Mouse (Mus musculus): ENCODE data around the gene Dennd1a. TPM values are rescaled to one million over a fixed set of nuclear protein-coding genes. Genes with fewer than 3 reads are reported as not detected.

Dennd1a gene
- polyA plus RNA-seq, 1 experiment from 2014 or later: 12.2 TPM

DNA sequence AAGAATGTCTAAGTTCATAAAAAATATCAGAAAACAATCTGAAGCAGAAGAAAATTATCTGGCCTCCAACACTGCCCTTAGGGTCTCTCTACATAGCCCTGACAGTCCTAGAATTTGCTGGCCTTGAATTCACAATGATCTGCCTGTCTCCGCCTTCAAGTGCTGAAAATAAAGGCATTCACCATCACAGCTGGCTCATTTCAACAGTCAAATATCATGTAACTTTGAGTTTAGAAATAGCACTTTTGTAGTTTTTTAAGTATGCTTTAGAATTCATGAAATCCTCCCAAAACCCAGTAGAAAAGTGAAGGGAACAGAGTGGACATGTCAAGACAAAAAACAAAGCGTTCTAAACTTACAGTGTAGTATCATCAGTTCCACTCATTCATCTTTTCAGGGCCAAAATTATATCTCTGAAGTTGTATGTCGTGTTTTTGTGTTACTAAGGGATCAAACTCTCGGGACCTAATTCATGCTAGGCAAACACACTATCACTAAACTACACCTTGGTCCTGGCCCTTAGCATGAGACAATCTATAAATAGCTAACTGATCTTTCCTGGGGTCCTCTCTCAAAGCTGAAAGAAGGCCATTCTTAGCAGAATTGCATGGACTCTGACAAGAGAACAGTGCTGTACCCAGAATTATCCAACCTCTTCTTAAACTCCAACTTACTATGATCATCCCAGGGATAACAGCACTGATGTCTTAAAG, 110.2 kb downstream of the Dennd1a start:
- no peak overlapping the region for H3K9ac ChIP-seq (replicated peaks; ENCODE audit: low read depth, low read length)
- H3K4me1 ChIP-seq (ENCODE audit: control insufficient read depth, insufficient read depth, low read length): peaks cover 6% of the 10 kb centered on the region
- H3K4me2 ChIP-seq (replicated peaks; ENCODE audit: low read depth, low read length): no peak overlapping the region
- no peak for ATAC-seq (ENCODE audit: insufficient number of reproducible peaks, insufficient read depth, low FRiP score, low read depth)
- 50% methylated on average over 4 of the region's 4 CpGs for WGBS
- H3K27ac ChIP-seq (ENCODE audit: low read length): no peak overlapping the region
- H3K4me3 ChIP-seq (ENCODE audit: low read depth, low read length): no peak overlapping the region
- no peaks in the 10 kb centered on the region for H3K27me3 ChIP-seq (ENCODE audit: control insufficient read depth, insufficient read depth, low read length)
- H3K36me3 ChIP-seq (ENCODE audit: control insufficient read depth, insufficient read depth, low read length): no peaks in the 10 kb centered on the region
- no peaks in the 10 kb centered on the region for H3K9me3 ChIP-seq (ENCODE audit: control insufficient read depth, low read depth, low read length)

DNA sequence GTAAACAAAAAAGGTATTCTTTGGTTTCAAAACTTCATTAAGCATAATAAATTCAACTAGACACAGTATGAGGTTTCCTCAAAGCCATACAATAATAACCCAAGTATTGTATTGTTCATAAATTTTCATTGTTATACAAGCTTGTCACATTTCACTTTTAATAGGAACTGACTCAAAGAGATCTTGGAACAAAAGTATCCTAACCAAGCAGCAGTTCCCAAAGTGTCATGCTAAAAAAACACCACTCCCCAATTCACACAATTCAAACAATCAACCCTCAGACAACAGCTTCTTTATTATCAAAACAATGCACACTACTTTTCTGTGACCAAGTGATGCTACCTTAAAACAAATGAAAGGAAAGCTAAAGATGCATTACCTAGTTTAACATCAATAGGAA, 111.9 kb downstream of the Dennd1a start:
- no peaks in the 10 kb centered on the region for H3K27me3 ChIP-seq (ENCODE audit: control insufficient read depth, insufficient read depth, low read length)
- ATAC-seq (ENCODE audit: insufficient number of reproducible peaks, insufficient read depth, low FRiP score, low read depth): no peak
- H3K27ac ChIP-seq (ENCODE audit: low read length): no peak overlapping the region
- H3K36me3 ChIP-seq (ENCODE audit: control insufficient read depth, insufficient read depth, low read length): no peaks in the 10 kb centered on the region
- H3K9me3 ChIP-seq (ENCODE audit: control insufficient read depth, low read depth, low read length): no peaks in the 10 kb centered on the region
- no peak overlapping the region for H3K4me3 ChIP-seq (ENCODE audit: low read depth, low read length)
- H3K4me2 ChIP-seq (replicated peaks; ENCODE audit: low read depth, low read length): no peak overlapping the region
- peaks cover 6% of the 10 kb centered on the region for H3K4me1 ChIP-seq (ENCODE audit: control insufficient read depth, insufficient read depth, low read length)
- no peak overlapping the region for H3K9ac ChIP-seq (replicated peaks; ENCODE audit: low read depth, low read length)

DNA sequence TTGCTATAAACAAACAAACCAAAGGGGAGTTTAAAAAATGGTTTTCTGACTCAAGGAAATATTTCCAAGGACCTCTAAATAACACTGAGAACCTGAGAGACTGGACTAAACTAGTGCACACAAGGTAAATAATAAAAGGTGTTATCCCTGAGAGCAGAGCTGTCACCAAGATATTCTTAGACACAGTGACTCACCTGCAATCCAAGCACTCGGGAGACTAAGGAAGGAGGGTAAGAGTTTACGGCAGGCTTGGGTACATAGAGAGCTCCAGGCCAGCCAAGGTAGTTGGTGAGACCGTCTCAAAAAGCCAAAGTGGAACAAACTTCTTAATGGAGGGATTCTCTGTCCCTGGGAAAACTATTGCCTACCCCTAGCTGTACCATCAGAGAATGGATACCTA, 118.6 kb downstream of the Dennd1a start:
- Histone ChIP-seq H3K4me3 (ENCODE audit: low read depth, low read length) (no peak overlapping the region), H3K27ac (ENCODE audit: low read length) (no peak overlapping the region), H3K36me3 (ENCODE audit: control insufficient read depth, insufficient read depth, low read length) (no peaks in the 10 kb centered on the region), H3K27me3 (ENCODE audit: control insufficient read depth, insufficient read depth, low read length) (no peaks in the 10 kb centered on the region), H3K9me3 (ENCODE audit: control insufficient read depth, low read depth, low read length) (no peaks in the 10 kb centered on the region), H3K4me2 (replicated peaks; ENCODE audit: low read depth, low read length) (no peak overlapping the region), H3K4me1 (ENCODE audit: control insufficient read depth, insufficient read depth, low read length) (peaks cover 4% of the 10 kb centered on the region; the same call in 1 of the 2 replicates), H3K9ac (replicated peaks; ENCODE audit: low read depth, low read length) (no peak overlapping the region)
- WGBS: 73% methylated on average over 3 of the region's 3 CpGs
- no peak for ATAC-seq (ENCODE audit: insufficient number of reproducible peaks, insufficient read depth, low FRiP score, low read depth)

DNA sequence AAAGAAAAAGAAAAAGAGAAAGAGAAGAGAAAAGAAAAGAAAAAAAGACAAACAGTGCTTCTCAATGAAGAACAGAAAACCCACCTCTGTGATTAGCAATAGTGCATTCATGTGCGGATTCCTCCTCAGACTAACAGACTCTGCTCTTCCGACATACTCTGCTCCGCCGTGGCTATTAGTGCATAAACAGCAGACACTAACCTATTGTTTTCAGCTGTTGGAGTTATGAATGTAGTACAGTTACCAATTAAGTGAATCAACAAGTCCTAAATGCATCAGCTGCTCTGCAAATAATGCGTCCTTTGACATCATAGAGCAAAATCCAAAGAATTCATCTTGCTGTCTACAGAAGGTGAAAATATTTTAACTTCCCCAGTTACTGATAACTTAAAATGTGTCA, 121.2 kb downstream of the Dennd1a start:
- no peak overlapping the region for H3K4me2 ChIP-seq (replicated peaks; ENCODE audit: low read depth, low read length)
- no peaks in the 10 kb centered on the region for H3K36me3 ChIP-seq (ENCODE audit: control insufficient read depth, insufficient read depth, low read length)
- no peaks in the 10 kb centered on the region for H3K9me3 ChIP-seq (ENCODE audit: control insufficient read depth, low read depth, low read length)
- ATAC-seq (ENCODE audit: insufficient number of reproducible peaks, insufficient read depth, low FRiP score, low read depth): no peak
- H3K4me1 ChIP-seq (ENCODE audit: control insufficient read depth, insufficient read depth, low read length): peaks cover 4% of the 10 kb centered on the region; the same call in 1 of the 2 replicates
- 77% methylated on average over 5 of the region's 5 CpGs for WGBS
- H3K4me3 ChIP-seq (ENCODE audit: low read depth, low read length): no peak overlapping the region
- H3K27ac ChIP-seq (ENCODE audit: low read length): no peak overlapping the region
- no peaks in the 10 kb centered on the region for H3K27me3 ChIP-seq (ENCODE audit: control insufficient read depth, insufficient read depth, low read length)
- no peak overlapping the region for H3K9ac ChIP-seq (replicated peaks; ENCODE audit: low read depth, low read length)

DNA sequence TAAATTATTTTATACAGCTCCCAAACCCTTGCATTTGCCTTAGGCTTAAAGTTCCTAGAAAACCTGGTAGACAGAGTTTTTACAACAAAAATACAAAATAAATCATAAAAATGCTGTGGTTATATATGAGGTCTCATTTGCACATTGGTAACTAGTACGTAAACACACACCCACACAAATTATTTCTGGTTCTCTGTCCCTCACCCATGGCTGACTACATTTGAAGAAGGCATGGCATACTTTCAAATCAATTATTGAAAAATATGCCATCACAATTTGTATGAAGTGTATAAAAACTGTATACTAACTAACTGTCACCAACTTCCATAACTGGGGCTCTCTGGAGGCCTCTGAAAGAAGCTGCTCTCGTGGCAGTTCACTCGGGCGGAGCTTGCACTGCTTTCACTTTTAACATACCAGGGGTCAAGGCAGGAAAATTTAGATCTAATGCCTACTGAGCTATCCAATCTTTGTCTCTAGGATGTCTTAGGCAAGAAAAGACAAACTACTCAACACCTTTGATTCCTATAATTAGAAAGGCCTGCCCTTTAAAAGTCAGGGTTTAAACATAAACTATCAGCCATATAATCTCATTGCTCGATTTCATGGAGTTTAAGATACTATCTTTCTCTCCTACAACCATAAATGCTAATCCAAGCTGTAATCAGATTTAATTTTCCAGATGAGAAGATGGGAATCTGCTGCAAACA, 122.7 kb downstream of the Dennd1a start:
- H3K4me1 ChIP-seq (ENCODE audit: control insufficient read depth, insufficient read depth, low read length): peaks cover 4% of the 10 kb centered on the region; the same call in 1 of the 2 replicates
- H3K27ac ChIP-seq (ENCODE audit: low read length): no peak overlapping the region
- H3K4me2 ChIP-seq (replicated peaks; ENCODE audit: low read depth, low read length): no peak overlapping the region
- no peaks in the 10 kb centered on the region for H3K27me3 ChIP-seq (ENCODE audit: control insufficient read depth, insufficient read depth, low read length)
- 64% methylated on average over 5 of the region's 5 CpGs for WGBS
- ATAC-seq (ENCODE audit: insufficient number of reproducible peaks, insufficient read depth, low FRiP score, low read depth): no peak
- no peak overlapping the region for H3K9ac ChIP-seq (replicated peaks; ENCODE audit: low read depth, low read length)
- H3K9me3 ChIP-seq (ENCODE audit: control insufficient read depth, low read depth, low read length): no peaks in the 10 kb centered on the region
- H3K4me3 ChIP-seq (ENCODE audit: low read depth, low read length): no peak overlapping the region
- no peaks in the 10 kb centered on the region for H3K36me3 ChIP-seq (ENCODE audit: control insufficient read depth, insufficient read depth, low read length)

DNA sequence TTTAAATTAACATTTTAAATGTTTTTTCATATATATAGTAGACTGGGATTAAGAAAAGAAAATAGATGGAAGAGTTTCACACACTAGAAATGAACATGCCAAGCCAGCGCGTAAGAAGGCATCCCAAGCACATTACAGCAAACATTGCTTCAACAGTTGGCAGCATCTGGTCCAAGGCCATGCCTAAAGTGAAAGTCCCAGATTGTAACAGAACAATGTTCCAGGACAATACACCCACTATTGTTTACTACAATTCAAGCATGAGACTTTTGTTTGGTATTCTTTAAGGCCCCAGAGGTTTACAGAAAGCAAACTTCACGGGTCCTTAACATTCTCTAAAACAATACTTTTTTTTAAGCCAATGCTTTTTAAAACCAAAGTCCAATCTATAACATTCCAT, 124.7 kb downstream of the Dennd1a start:
- H3K4me3 ChIP-seq (ENCODE audit: low read depth, low read length): no peak overlapping the region
- 86% methylated on average over 3 of the region's 3 CpGs for WGBS
- peaks cover 4% of the 10 kb centered on the region; the same call in 1 of the 2 replicates for H3K4me1 ChIP-seq (ENCODE audit: control insufficient read depth, insufficient read depth, low read length)
- no peak overlapping the region for H3K4me2 ChIP-seq (replicated peaks; ENCODE audit: low read depth, low read length)
- H3K9me3 ChIP-seq (ENCODE audit: control insufficient read depth, low read depth, low read length): no peaks in the 10 kb centered on the region
- no peaks in the 10 kb centered on the region for H3K36me3 ChIP-seq (ENCODE audit: control insufficient read depth, insufficient read depth, low read length)
- H3K27ac ChIP-seq (ENCODE audit: low read length): no peak overlapping the region
- ATAC-seq (ENCODE audit: insufficient number of reproducible peaks, insufficient read depth, low FRiP score, low read depth): no peak
- no peaks in the 10 kb centered on the region for H3K27me3 ChIP-seq (ENCODE audit: control insufficient read depth, insufficient read depth, low read length)
- H3K9ac ChIP-seq (replicated peaks; ENCODE audit: low read depth, low read length): no peak overlapping the region

DNA sequence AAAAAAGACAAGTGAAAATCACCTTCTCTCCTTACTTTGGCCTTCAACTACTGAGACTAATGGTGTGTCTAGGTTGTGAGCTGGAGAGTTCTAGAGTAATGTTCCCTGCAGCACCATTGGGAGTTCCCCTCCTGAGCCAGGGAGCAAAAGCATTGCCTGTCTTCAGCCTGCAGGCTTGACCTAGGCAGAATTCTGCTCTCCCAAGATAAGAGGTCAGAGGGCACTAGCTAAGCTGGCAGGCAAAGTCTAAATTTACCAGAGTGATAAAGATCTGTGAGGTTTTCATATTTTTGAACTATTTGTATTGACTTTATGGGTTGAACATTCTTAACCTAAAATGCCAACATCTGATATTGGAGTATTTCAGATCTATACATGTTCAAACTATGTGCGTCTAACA, 125.7 kb downstream of the Dennd1a start:
- Histone ChIP-seq H3K9ac (replicated peaks; ENCODE audit: low read depth, low read length) (no peak overlapping the region), H3K36me3 (ENCODE audit: control insufficient read depth, insufficient read depth, low read length) (no peaks in the 10 kb centered on the region), H3K4me3 (ENCODE audit: low read depth, low read length) (no peak overlapping the region), H3K4me1 (ENCODE audit: control insufficient read depth, insufficient read depth, low read length) (peaks cover 4% of the 10 kb centered on the region; the same call in 1 of the 2 replicates), H3K4me2 (replicated peaks; ENCODE audit: low read depth, low read length) (no peak overlapping the region), H3K27ac (ENCODE audit: low read length) (no peak overlapping the region), H3K9me3 (ENCODE audit: control insufficient read depth, low read depth, low read length) (no peaks in the 10 kb centered on the region), H3K27me3 (ENCODE audit: control insufficient read depth, insufficient read depth, low read length) (no peaks in the 10 kb centered on the region)
- WGBS: 83% methylated on average over 1 of the region's 1 CpGs
- no peak for ATAC-seq (ENCODE audit: insufficient number of reproducible peaks, insufficient read depth, low FRiP score, low read depth)

DNA sequence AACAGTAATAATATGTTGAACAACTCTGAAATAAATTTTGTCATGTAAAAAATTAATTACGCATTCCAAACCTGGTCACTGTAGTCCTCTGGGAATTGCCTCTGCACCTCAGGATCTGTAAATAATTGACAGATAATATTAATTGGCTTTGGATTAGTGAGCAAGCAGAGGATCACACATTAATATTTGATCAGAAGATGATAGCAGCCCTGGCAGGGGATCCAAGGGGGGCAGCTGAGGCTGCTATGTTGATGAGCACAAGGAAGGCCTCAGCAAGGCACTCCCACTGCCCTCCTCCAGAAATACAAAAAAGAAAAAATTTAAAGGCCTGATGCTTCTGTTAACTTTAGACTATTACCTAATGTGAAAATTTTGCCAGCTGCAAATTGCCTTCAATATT, 127.5 kb downstream of the Dennd1a start:
- no peak for ATAC-seq (ENCODE audit: insufficient number of reproducible peaks, insufficient read depth, low FRiP score, low read depth)
- Histone ChIP-seq H3K27me3 (ENCODE audit: control insufficient read depth, insufficient read depth, low read length) (no peaks in the 10 kb centered on the region), H3K9ac (replicated peaks; ENCODE audit: low read depth, low read length) (no peak overlapping the region), H3K4me2 (replicated peaks; ENCODE audit: low read depth, low read length) (no peak overlapping the region), H3K9me3 (ENCODE audit: control insufficient read depth, low read depth, low read length) (no peaks in the 10 kb centered on the region), H3K4me3 (ENCODE audit: low read depth, low read length) (no peak overlapping the region), H3K36me3 (ENCODE audit: control insufficient read depth, insufficient read depth, low read length) (no peaks in the 10 kb centered on the region), H3K4me1 (ENCODE audit: control insufficient read depth, insufficient read depth, low read length) (peaks cover 4% of the 10 kb centered on the region; the same call in 1 of the 2 replicates), H3K27ac (ENCODE audit: low read length) (no peak overlapping the region)
- WGBS: 94% methylated on average over 1 of the region's 1 CpGs

Measured in stomach, embryonic 14.5 days (tissue).